Comparison of ENCODE assay signal across 9 mouse cellular contexts in the genomic region with DNA sequence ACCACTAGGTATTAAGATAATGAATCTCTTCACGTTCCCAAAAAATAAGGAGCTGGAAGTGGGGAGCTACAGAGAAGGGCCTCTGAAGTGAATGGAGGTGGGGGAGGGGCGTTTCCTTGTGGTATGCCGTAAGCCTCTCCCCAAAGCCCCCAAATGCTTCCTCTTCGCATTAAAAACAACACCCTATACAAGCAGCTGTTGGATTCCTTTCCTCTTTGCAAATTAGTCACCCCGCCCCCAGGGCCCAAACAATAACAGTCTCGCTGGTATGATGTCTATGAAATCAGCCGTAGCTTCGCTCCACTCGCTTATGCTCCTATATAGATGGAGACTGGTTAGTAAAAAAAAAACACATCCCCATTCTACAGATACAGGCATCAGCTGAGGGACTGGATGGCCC. TPM values are rescaled to one million over a fixed set of nuclear protein-coding genes. Genes with fewer than 3 reads are reported as not detected.
DNase-seq lines count a peak whose midpoint lies in the region; ATAC-seq and TF ChIP-seq lines count a peak whose summit lies in the region.
"Had no signal": no experiment of that assay in that cellular context is flagged by ENCODE, and none has a peak within 500 bp of the region (broad histone marks: within the 10 kb centered on the region; RNA-seq: fewer than 3 reads in every experiment).

No protein-coding gene starts in this region.

- no peak overlapping the region for H3K4me3 ChIP-seq in heart, postnatal 0 days (ENCODE audit: low read depth, low read length)
- H3K4me3 ChIP-seq in cortical plate, adult 2 months (ENCODE audit: insufficient read depth, low read length) = no peak overlapping the region
- no peak overlapping the region for H3K4me3 ChIP-seq in hindbrain, embryonic 12.5 days
- H3K4me3 ChIP-seq in midbrain, embryonic 16.5 days (ENCODE audit: low read depth, low read length) = peak overlapping the region; percentile 11; the same call in 1 of the 2 replicates
- H3K4me3 ChIP-seq: liver, embryonic 15.5 days had no signal

- H3K36me3 ChIP-seq in heart, postnatal 0 days (replicated peaks; ENCODE audit: control insufficient read depth, insufficient read depth, low read length) = no peaks in the 10 kb centered on the region
- H3K36me3 ChIP-seq in hindbrain, embryonic 12.5 days = no peaks in the 10 kb centered on the region
- H3K36me3 ChIP-seq in midbrain, embryonic 16.5 days (ENCODE audit: control insufficient read depth, insufficient read depth, low read length) = no peaks in the 10 kb centered on the region
- H3K36me3 ChIP-seq: liver, embryonic 15.5 days had no signal

- no peaks in the 10 kb centered on the region for H3K27me3 ChIP-seq in heart, postnatal 0 days (ENCODE audit: control insufficient read depth, insufficient read depth, low read length)
- no peaks in the 10 kb centered on the region for H3K27me3 ChIP-seq in hindbrain, embryonic 12.5 days
- no peaks in the 10 kb centered on the region for H3K27me3 ChIP-seq in midbrain, embryonic 16.5 days (ENCODE audit: control insufficient read depth, insufficient read depth, low read depth, low read length)

- H3K27ac ChIP-seq in heart, postnatal 0 days (ENCODE audit: low read depth) = no peak overlapping the region
- peak overlapping the region; percentile 88 for H3K27ac ChIP-seq in cortical plate, adult 2 months (ENCODE audit: insufficient read depth, low read length)
- no peak overlapping the region for H3K27ac ChIP-seq in hindbrain, embryonic 12.5 days
- peak overlapping the region; percentile 76 for H3K27ac ChIP-seq in midbrain, embryonic 16.5 days (ENCODE audit: low read length)
- H3K27ac ChIP-seq: liver, embryonic 15.5 days had no signal

- ATAC-seq in heart, postnatal 0 days (ENCODE audit: insufficient read depth, low read depth) = no peak
- ATAC-seq in hindbrain, embryonic 12.5 days (ENCODE audit: low FRiP score) = no peak
- no peak for ATAC-seq in midbrain, embryonic 16.5 days

- no peak for TF ChIP-seq CTCF in heart, postnatal 0 days (IDR thresholded peaks at IDR 0.05; ENCODE audit: low read depth)
- TF ChIP-seq CTCF in cortical plate, adult 2 months (IDR thresholded peaks at IDR 0.05; ENCODE audit: extremely low read depth, insufficient read depth, low read length) = no peak

- H3K4me1 ChIP-seq in heart, postnatal 0 days (ENCODE audit: control insufficient read depth, insufficient read depth) = peaks cover 27% of the 10 kb centered on the region
- H3K4me1 ChIP-seq in cortical plate, adult 2 months (ENCODE audit: control insufficient read depth, insufficient read depth, low read length) = peaks cover 4% of the 10 kb centered on the region
- peaks cover 95% of the 10 kb centered on the region for H3K4me1 ChIP-seq in hindbrain, embryonic 12.5 days
- H3K4me1 ChIP-seq in midbrain, embryonic 16.5 days (ENCODE audit: control insufficient read depth, insufficient read depth, low read length) = peaks cover 72% of the 10 kb centered on the region

- peak overlapping the region; percentile 11; the same call in 1 of the 2 replicates for H3K4me2 ChIP-seq in heart, postnatal 0 days (ENCODE audit: low read depth, low read length)
- peak overlapping the region; percentile 35 for H3K4me2 ChIP-seq in hindbrain, embryonic 12.5 days (replicated peaks)
- peak overlapping the region; percentile 60 for H3K4me2 ChIP-seq in midbrain, embryonic 16.5 days (ENCODE audit: low read length)
- H3K4me2 ChIP-seq: liver, embryonic 15.5 days had no signal

- no peak for TF ChIP-seq EP300 in heart, postnatal 0 days (IDR thresholded peaks at IDR 0.05; ENCODE audit: low read depth)

- no peak overlapping the region for H3K9ac ChIP-seq in heart, postnatal 0 days (replicated peaks; ENCODE audit: low read depth, low read length)
- H3K9ac ChIP-seq in hindbrain, embryonic 12.5 days = peak overlapping the region; percentile 5; the same call in 1 of the 2 replicates
- 0 out of 2 replicates have a peak overlapping the region, but pooled peaks have one; percentile 38 for H3K9ac ChIP-seq in midbrain, embryonic 16.5 days (ENCODE audit: low read depth, low read length)
- H3K9ac ChIP-seq: liver, embryonic 15.5 days had no signal

- WGBS in heart, postnatal 0 days = 45% methylated on average over 9 of the region's 9 CpGs
- whole genome bisulfite sequencing in hindbrain, embryonic 12.5 days = 4% methylated on average over 9 of the region's 9 CpGs
- WGBS in midbrain, embryonic 16.5 days = 12% methylated on average over 9 of the region's 9 CpGs

- no peak for DNase-seq in heart, postnatal 0 days (ENCODE audit: low spot score)
- no peak for DNase-seq in heart, adult 11 months
- DNase-seq in frontal cortex, postnatal 10 days (ENCODE audit: low spot score in 2 of 2) = no peak
- DNase-seq in lung, postnatal 25 days (ENCODE audit: low spot score) = no peak
- no peak for DNase-seq in urinary bladder, postnatal 14 days (ENCODE audit: low spot score)

- TF ChIP-seq POLR2A in cortical plate, adult 2 months (IDR thresholded peaks at IDR 0.05; ENCODE audit: extremely low read depth, insufficient read depth, low read length) = no peak

- H3K9me3 ChIP-seq in heart, postnatal 0 days (replicated peaks; ENCODE audit: control insufficient read depth, low read length) = no peaks in the 10 kb centered on the region
- H3K9me3 ChIP-seq in hindbrain, embryonic 12.5 days (replicated peaks) = no peaks in the 10 kb centered on the region
- no peaks in the 10 kb centered on the region for H3K9me3 ChIP-seq in midbrain, embryonic 16.5 days (replicated peaks; ENCODE audit: control insufficient read depth, low read length, poor library complexity, severe bottlenecking)
- H3K9me3 ChIP-seq: liver, embryonic 15.5 days had no signal

RNA-seq across cellular contexts. Expression of a gene that starts 25.9 kb away (rescaled TPM):
- total RNA-seq in heart, postnatal 0 days (2014; rRNA removed; ENCODE audit: low replicate concordance) = 2.7 and 7.3 TPM in 2 replicates
- polyA plus RNA-seq in heart, postnatal 0 days (2015; fragmentation: Nextera tagmentation; extraction: Ambion mirVana) = 2.1 and 2.2 TPM in 2 replicates
- polyA plus RNA-seq in cortical plate, adult 2 months (2012; rRNA removed) = 23.9 and 27.2 TPM in 2 replicates
- 25.9 and 37.1 TPM in 2 replicates for polyA plus RNA-seq in hindbrain, embryonic 12.5 days (2016; fragmentation: Nextera tagmentation; extraction: Ambion mirVana)
- 22.6 and 23.9 TPM in 2 replicates for polyA plus RNA-seq in midbrain, embryonic 16.5 days (2015; fragmentation: Nextera tagmentation; extraction: Ambion mirVana)

Comparison
In these comparisons a context has a peak if more than half of its experiments do, and no peak if none do; other contexts are left out.
1. H3K27ac ChIP-seq: peak in cortical plate, adult 2 months (single experiment) and midbrain, embryonic 16.5 days (single experiment); none in heart, postnatal 0 days (single experiment) and hindbrain, embryonic 12.5 days (single experiment).
2. Peak in every context shown above with its lines, with median percentiles within 50 percentile points of each other: H3K4me2 ChIP-seq.